Mouse (Mus musculus): ENCODE data around the gene Mapk9. TPM values are rescaled to one million over a fixed set of nuclear protein-coding genes. Genes with fewer than 3 reads are reported as not detected.

Mapk9 gene
- total and polyA plus RNA-seq, 3 experiments, result 43.1 to 52.8 TPM; not detected in 1

DNA sequence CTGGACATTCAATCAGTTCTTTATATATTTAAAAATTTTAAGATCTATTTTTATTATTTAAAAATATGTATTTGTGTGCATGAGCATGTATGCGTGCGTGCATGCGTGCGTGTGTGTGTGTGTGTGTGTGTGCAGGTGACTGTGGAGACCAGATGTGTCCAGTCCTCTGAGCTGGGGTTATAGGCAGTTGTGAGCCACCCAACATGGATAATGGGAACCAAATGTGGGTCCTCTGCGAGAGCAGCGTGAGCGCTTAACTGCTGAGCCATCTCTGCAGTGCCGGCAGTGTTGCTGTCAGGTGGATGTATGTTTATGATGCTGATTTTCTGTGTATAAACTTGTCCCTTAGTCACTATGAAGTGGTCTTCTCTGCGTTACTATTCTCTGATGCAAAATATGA, 77.0 kb downstream of the Mapk9 start:
- TF ChIP-seq GATA1 (IDR thresholded peaks at IDR 0.05; ENCODE audit: low read depth, low read length), result no peak
- TF ChIP-seq RCOR1 (IDR thresholded peaks at IDR 0.05; ENCODE audit: low read depth, low read length), result no peak
- TF ChIP-seq MXI1 (IDR thresholded peaks at IDR 0.05; ENCODE audit: low read depth, low read length), result no peak
- TF ChIP-seq ZKSCAN1 (IDR thresholded peaks at IDR 0.05; ENCODE audit: low read depth, low read length), result no peak
- TF ChIP-seq USF1 (IDR thresholded peaks at IDR 0.05; ENCODE audit: low read depth, low read length), result no peak
- TF ChIP-seq ETS1 (IDR thresholded peaks at IDR 0.05; ENCODE audit: low read depth, low read length), result no peak
- TF ChIP-seq SMC3 (IDR thresholded peaks at IDR 0.05; ENCODE audit: low read depth, low read length), result no peak
- TF ChIP-seq CHD1 (IDR thresholded peaks at IDR 0.05; ENCODE audit: low read depth, low read length), result no peak
- TF ChIP-seq CHD2 (IDR thresholded peaks at IDR 0.05; ENCODE audit: low read length), result no peak
- no peak for TF ChIP-seq MYC (IDR thresholded peaks at IDR 0.05; ENCODE audit: low read depth, low read length)
- H3K36me3 ChIP-seq (ENCODE audit: control insufficient read depth in 1 of 2, insufficient read depth in 2 of 2, low read length in 2 of 2), result peaks cover 0 to 14% of the 10 kb centered on the region in 2 experiments; a peak in 2 of 4 replicates
- H3K79me2 ChIP-seq (ENCODE audit: control insufficient read depth, insufficient read depth, low read length, poor library complexity), result no peaks in the 10 kb centered on the region
- no peak overlapping the region for H3K4me3 ChIP-seq (ENCODE audit: control insufficient read depth in 1 of 2, insufficient read depth in 1 of 2, low read depth in 2 of 2, low read length in 2 of 2)
- no peaks in the 10 kb centered on the region for H3K9me3 ChIP-seq (replicated peaks; ENCODE audit: insufficient read depth, low read length)
- H3K4me1 ChIP-seq (ENCODE audit: control insufficient read depth in 1 of 2, insufficient read depth in 2 of 2, low read length in 2 of 2), result peaks cover 3 to 22% of the 10 kb centered on the region in 2 experiments; a peak in 3 of 4 replicates
- no peak overlapping the region for H3K27ac ChIP-seq (ENCODE audit: control insufficient read depth, low read depth, low read length)
- DNase-seq (ENCODE audit: low read depth, low spot score), result no peak
- no peak overlapping the region for H3K9ac ChIP-seq (ENCODE audit: control insufficient read depth, low read depth, low read length, poor library complexity, severe bottlenecking)
- H3K27me3 ChIP-seq (ENCODE audit: control insufficient read depth in 1 of 2, insufficient read depth in 2 of 2, low read length in 2 of 2), result no peaks in the 10 kb centered on the region

DNA sequence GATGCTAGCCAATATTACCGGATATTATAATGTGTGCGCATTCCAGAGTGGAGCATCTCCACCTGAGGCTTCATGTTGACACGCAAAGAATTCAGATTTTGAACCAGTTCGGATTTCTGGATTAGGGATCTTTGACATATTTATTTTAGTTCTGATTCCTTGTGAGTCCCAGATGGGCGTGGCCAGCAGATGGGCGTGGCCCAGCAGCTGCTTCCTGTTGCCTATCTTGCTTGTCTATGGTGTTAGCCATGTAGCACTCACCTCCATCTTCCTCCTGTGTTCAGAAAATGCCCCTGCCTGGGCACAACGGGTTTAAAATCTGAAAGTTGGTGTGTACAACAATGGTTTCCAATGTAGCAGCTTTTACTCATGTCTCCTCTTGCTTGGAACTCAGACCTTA, 79.6 kb downstream of the Mapk9 start:
- Histone ChIP-seq H3K9ac (ENCODE audit: control insufficient read depth, low read depth, low read length, poor library complexity, severe bottlenecking) (no peak overlapping the region), H3K4me3 (ENCODE audit: control insufficient read depth in 1 of 2, insufficient read depth in 1 of 2, low read depth in 2 of 2, low read length in 2 of 2) (no peak overlapping the region), H3K27ac (ENCODE audit: control insufficient read depth, low read depth, low read length) (no peak overlapping the region), H3K79me2 (ENCODE audit: control insufficient read depth, insufficient read depth, low read length, poor library complexity) (no peaks in the 10 kb centered on the region), H3K9me3 (replicated peaks; ENCODE audit: insufficient read depth, low read length) (no peaks in the 10 kb centered on the region), H3K4me1 (ENCODE audit: control insufficient read depth in 1 of 2, insufficient read depth in 2 of 2, low read length in 2 of 2) (peaks cover 3 to 9% of the 10 kb centered on the region in 2 experiments; a peak in 3 of 4 replicates), H3K27me3 (ENCODE audit: control insufficient read depth in 1 of 2, insufficient read depth in 2 of 2, low read length in 2 of 2) (0 out of 4 replicates have a peak, but pooled peaks cover 0 to 2% of the 10 kb centered on the region in 2 experiments), H3K36me3 (ENCODE audit: control insufficient read depth in 1 of 2, insufficient read depth in 2 of 2, low read length in 2 of 2) (peaks cover 0 to 9% of the 10 kb centered on the region in 2 experiments; a peak in 2 of 4 replicates)
- peak; percentile 75 for DNase-seq (ENCODE audit: low read depth, low spot score)
- TF ChIP-seq ZC3H11A (IDR thresholded peaks at IDR 0.05; ENCODE audit: low read depth, low read length) (no peak), POLR2AphosphoS2 (IDR thresholded peaks at IDR 0.05; ENCODE audit: low read length) (no peak), UBTF (IDR thresholded peaks at IDR 0.05; ENCODE audit: borderline replicate concordance, insufficient read depth, low read depth, low read length) (no peak), HCFC1 (IDR thresholded peaks at IDR 0.05; ENCODE audit: low read depth, low read length) (no peak), ETS1 (IDR thresholded peaks at IDR 0.05; ENCODE audit: low read depth, low read length) (peak; percentile 48; the same call in 1 of the 2 replicates), CTCF (IDR thresholded peaks at IDR 0.05 in 2 of 3, conservative IDR thresholded peaks at IDR 0.05 in 1 of 3; ENCODE audit: control insufficient read depth in 1 of 3, insufficient read depth in 1 of 3, low read depth in 2 of 3, low read length in 3 of 3, poor library complexity in 1 of 3, severe bottlenecking in 1 of 3) (no peak), KAT2A (conservative IDR thresholded peaks at IDR 0.05; ENCODE audit: low read depth, low read length) (no peak), MAFK (IDR thresholded peaks at IDR 0.05; ENCODE audit: borderline replicate concordance, low read depth, low read length) (no peak), TAL1 (IDR thresholded peaks at IDR 0.05; ENCODE audit: low read length) (0 out of 2 replicates have a peak, but pooled peaks have one; percentile 11), MYC (IDR thresholded peaks at IDR 0.05; ENCODE audit: low read depth, low read length) (no peak), BHLHE40 (IDR thresholded peaks at IDR 0.05; ENCODE audit: borderline replicate concordance, low read depth, low read length) (no peak), USF1 (IDR thresholded peaks at IDR 0.05; ENCODE audit: low read depth, low read length) (no peak), RAD21 (IDR thresholded peaks at IDR 0.05; ENCODE audit: low read depth, low read length) (no peak), MAZ (IDR thresholded peaks at IDR 0.05; ENCODE audit: low read depth, low read length) (no peak), CHD1 (IDR thresholded peaks at IDR 0.05; ENCODE audit: low read depth, low read length) (no peak), POLR2A (IDR thresholded peaks at IDR 0.05; ENCODE audit: control insufficient read depth in 1 of 2, insufficient read depth in 1 of 2, low read depth in 1 of 2, low read length in 2 of 2, poor library complexity in 1 of 2) (no peak), NELFE (IDR thresholded peaks at IDR 0.05; ENCODE audit: low read depth, low read length) (no peak), RCOR1 (IDR thresholded peaks at IDR 0.05; ENCODE audit: low read depth, low read length) (0 out of 2 replicates have a peak, but pooled peaks have one; percentile 14), POLR2AphosphoS5 (IDR thresholded peaks at IDR 0.05; ENCODE audit: borderline replicate concordance, low read depth, low read length) (no peak), TBP (IDR thresholded peaks at IDR 0.05; ENCODE audit: low read depth, low read length) (no peak), SIN3A (IDR thresholded peaks at IDR 0.05; ENCODE audit: low read length) (no peak), ZKSCAN1 (IDR thresholded peaks at IDR 0.05; ENCODE audit: low read depth, low read length) (no peak), MAX (IDR thresholded peaks at IDR 0.05; ENCODE audit: low read length) (no peak), EP300 (IDR thresholded peaks at IDR 0.05; ENCODE audit: low read depth in 1 of 2, low read length in 2 of 2) (peak in 1 of 2 experiments; percentile 22; a peak in 1 of 4 replicates), JUND (IDR thresholded peaks at IDR 0.05; ENCODE audit: low read depth, low read length) (no peak), GABPA (IDR thresholded peaks at IDR 0.05; ENCODE audit: low read depth, low read length) (no peak), MEF2A (IDR thresholded peaks at IDR 0.05; ENCODE audit: extremely low read depth, insufficient replicate concordance, low read depth, low read length, poor library complexity, severe bottlenecking) (no peak), MXI1 (IDR thresholded peaks at IDR 0.05; ENCODE audit: low read depth, low read length) (no peak)

Measured in MEL (cell line).